Mouse (Mus musculus) bone marrow, adult 2 months (tissue): ENCODE results near the gene Abca5.

Experiments
- CTCF ChIP-seq: fragments of 200-500 bp; IDR thresholded peaks from 2 replicates; pipeline ENCODE4 v1.5.1; 2011; ENCODE audit warnings: low read length, control low read depth; ENCODE audit not compliant: control insufficient read depth, insufficient read depth
- POLR2A ChIP-seq: fragments of 200-500 bp; IDR thresholded peaks from 2 replicates; pipeline ENCODE4 v1.6.1; 2011; ENCODE audit warnings: low read depth, mild to moderate bottlenecking, control low read depth, low read length, borderline replicate concordance; ENCODE audit not compliant: control insufficient read depth

DNA sequence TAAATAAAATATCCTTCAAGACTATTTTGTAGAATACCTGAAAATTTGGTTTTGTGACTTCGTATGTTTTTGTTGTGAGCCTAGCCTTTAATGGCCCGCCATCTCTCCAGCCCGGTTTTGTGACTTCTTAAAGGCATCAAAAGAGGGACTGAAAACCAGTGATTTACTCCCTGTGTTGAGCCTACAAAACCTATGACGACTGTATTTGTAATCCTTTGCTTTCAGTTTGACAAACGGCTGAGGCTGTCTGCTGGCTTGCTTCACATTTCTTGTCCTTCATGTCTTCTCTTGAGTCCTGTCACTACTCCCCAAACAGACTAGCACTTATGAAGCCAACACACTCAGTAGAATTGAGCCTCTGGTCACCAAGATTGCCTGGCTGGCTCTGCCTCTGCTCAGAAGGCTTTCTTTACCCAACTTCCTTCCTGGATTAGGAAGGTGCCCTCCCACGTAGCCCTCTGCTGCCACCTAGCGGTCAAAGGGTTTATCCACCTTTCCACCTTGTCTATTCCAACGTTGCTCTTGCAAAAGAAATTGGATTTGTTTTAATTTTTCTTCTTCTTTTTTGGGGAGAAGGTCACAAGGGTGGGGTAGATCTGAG is 69.2 kb downstream of the Abca5 start:
- TF ChIP-seq CTCF = peak; percentile 99
- no peak for TF ChIP-seq POLR2A
